Mouse (Mus musculus): ENCODE data around the gene Kcnk16. TPM values are rescaled to one million over a fixed set of nuclear protein-coding genes. Genes with fewer than 3 reads are reported as not detected.
A peak's percentile ranks its signal among the peaks of the same experiment; 100 is the strongest.
"Not testable (repeated sequence)": the region's sequence is repeated elsewhere in the genome, so short reads cannot be mapped to it uniquely, and the experiment has no call there.

Kcnk16 gene
- polyA plus RNA-seq (2017; shearing (Covaris generic)): not detected

- no peak for ATAC-seq
Measured at GRCm38 (mm10) chr14:20269082-20269809, at the start of gene Kcnk16. TSS of gene Kcnk16 (minus strand) at chr14:20269199.

GRCm38 (mm10) chr14:20315137-20315536 is 46.1 kb upstream of the Kcnk16 start:
- ATAC-seq: no peak

GRCm38 (mm10) chr14:20305085-20305484 is 36.1 kb upstream of the Kcnk16 start:
- ATAC-seq: not testable (repeated sequence)

GRCm38 (mm10) chr14:20298131-20298530 is 29.1 kb upstream of the Kcnk16 start:
- ATAC-seq: no peak

GRCm38 (mm10) chr14:20297616-20298015 is 28.6 kb upstream of the Kcnk16 start:
- no peak for ATAC-seq

- peak; percentile 22 for ATAC-seq
Measured at GRCm38 (mm10) chr14:20294947-20295346, 25.9 kb upstream of the Kcnk16 start.

- ATAC-seq: peak; percentile 100
Measured at GRCm38 (mm10) chr14:20294117-20294892, 25.3 kb upstream of the Kcnk16 start, which contains the start of gene Nudt13. TSS of gene Nudt13 (plus strand) at chr14:20294697.

- ATAC-seq: no peak
Measured at GRCm38 (mm10) chr14:20291391-20291790, 22.4 kb upstream of the Kcnk16 start.

- ATAC-seq: no peak
Measured at GRCm38 (mm10) chr14:20268421-20268820, 578 bp downstream of the Kcnk16 start.

- no peak for ATAC-seq
Measured at GRCm38 (mm10) chr14:20262346-20262745, 6.7 kb downstream of the Kcnk16 start.

- ATAC-seq: peak; percentile 80
Measured at GRCm38 (mm10) chr14:20258185-20259113, 10.6 kb downstream of the Kcnk16 start.

GRCm38 (mm10) chr14:20250237-20251171 is 18.5 kb downstream of the Kcnk16 start:
- no peak for ATAC-seq

GRCm38 (mm10) chr14:20248001-20248400 is 21.0 kb downstream of the Kcnk16 start:
- no peak for ATAC-seq

- ATAC-seq: no peak
Measured at GRCm38 (mm10) chr14:20246811-20247266, 22.2 kb downstream of the Kcnk16 start.

GRCm38 (mm10) chr14:20245861-20246260 is 23.1 kb downstream of the Kcnk16 start:
- ATAC-seq: no peak

GRCm38 (mm10) chr14:20245318-20245717 is 23.7 kb downstream of the Kcnk16 start:
- ATAC-seq: no peak

- ATAC-seq: no peak
Measured at GRCm38 (mm10) chr14:20243158-20243557, 25.8 kb downstream of the Kcnk16 start.

- no peak for ATAC-seq
Measured at GRCm38 (mm10) chr14:20242454-20242853, 26.5 kb downstream of the Kcnk16 start.

- ATAC-seq: no peak
Measured at GRCm38 (mm10) chr14:20234403-20234802, 34.6 kb downstream of the Kcnk16 start.

GRCm38 (mm10) chr14:20233016-20233980 is 35.7 kb downstream of the Kcnk16 start:
- no peak for ATAC-seq
